Mouse (Mus musculus) heart, embryonic 15.5 days (tissue): ENCODE measurements at regions not wholly inside any gene's neighbourhood (a gene's known extent, or its start where the extent isn't known, plus 50 kb on each side); places are given as distances from the start of the nearest gene placed in this dataset.
A peak's percentile ranks its signal among the peaks of the same experiment; 100 is the strongest.

ENCODE experiments used
- ATAC-seq: fragments of 200-750 bp; cut with Nextera tagmentation; replicated peaks from 2 replicates; pipeline ENCODE4 v1.8.0; 2017; ENCODE audit warnings: low read depth, moderate TSS enrichment; ENCODE audit not compliant: insufficient number of reproducible peaks, insufficient read depth, low FRiP score
- H3K27ac ChIP-seq: fragments of 300-500 bp; sonication (generic); 2 replicates; pipeline ENCODE4 v1.5.1; 2015; ENCODE audit warnings: mild to moderate bottlenecking, inconsistent platforms
- H3K27me3 ChIP-seq: fragments of 300-500 bp; sonication (generic); 2 replicates; pipeline ENCODE4 v1.6.1; 2015; ENCODE audit warnings: inconsistent platforms
- H3K36me3 ChIP-seq: fragments of 300-500 bp; sonication (generic); 2 replicates; pipeline ENCODE4 v1.6.1; 2015; ENCODE audit warnings: mild to moderate bottlenecking, inconsistent platforms
- H3K4me1 ChIP-seq: fragments of 300-500 bp; sonication (generic); replicated peaks from 2 replicates; pipeline ENCODE4 v1.6.1; 2015; ENCODE audit warnings: inconsistent platforms
- H3K4me2 ChIP-seq: fragments of 300-500 bp; sonication (generic); 2 replicates; pipeline ENCODE4 v1.6.1; 2015; ENCODE audit warnings: inconsistent platforms, mild to moderate bottlenecking, moderate library complexity
- H3K4me3 ChIP-seq: fragments of 300-500 bp; sonication (generic); 2 replicates; pipeline ENCODE4 v1.5.1; 2015; ENCODE audit warnings: mild to moderate bottlenecking, inconsistent platforms
- H3K9ac ChIP-seq: fragments of 300-500 bp; sonication (generic); 2 replicates; pipeline ENCODE4 v1.6.1; 2015; ENCODE audit warnings: mild to moderate bottlenecking, inconsistent platforms
- H3K9me3 ChIP-seq: fragments of 300-500 bp; sonication (generic); replicated peaks from 2 replicates; pipeline ENCODE4 v1.6.1; 2016; ENCODE audit warnings: inconsistent platforms
- WGBS: fragments of 180-500 bp; shearing (Covaris S2); methylation state at CpG from one replicate; pipeline ENCODE4 v1.1.7; 2015; ENCODE audit warnings: mixed read lengths; 5-methylcytosine and 5-hydroxymethylcytosine counted together

- H3K4me2 ChIP-seq, result no peak overlapping the region
- H3K27me3 ChIP-seq, result no peaks in the 10 kb centered on the region
- 8% methylated on average over 1 of the region's 1 CpGs for WGBS
Measured at GRCm38 (mm10) chr16:69515122-69515521, 348.4 kb downstream of the Speer2 start.

GRCm38 (mm10) chr16:69477317-69477716 lies 386.2 kb downstream of the Speer2 start:
- no peaks in the 10 kb centered on the region for H3K4me1 ChIP-seq
- WGBS, result 68% methylated on average over 4 of the region's 4 CpGs

More at GRCm38 (mm10) chr16:69515122-69515521, 348.4 kb downstream of the Speer2 start:
- no peak for ATAC-seq
- H3K4me1 ChIP-seq, result no peaks in the 10 kb centered on the region
- H3K9ac ChIP-seq, result no peak overlapping the region
- no peak overlapping the region for H3K4me3 ChIP-seq
- H3K36me3 ChIP-seq, result no peaks in the 10 kb centered on the region
- no peak overlapping the region for H3K27ac ChIP-seq
- no peaks in the 10 kb centered on the region for H3K9me3 ChIP-seq

GRCm38 (mm10) chr16:69469024-69469780 lies 394.3 kb downstream of the Speer2 start:
- H3K9me3 ChIP-seq, result no peaks in the 10 kb centered on the region
- H3K27ac ChIP-seq, result no peak overlapping the region
- H3K27me3 ChIP-seq, result no peaks in the 10 kb centered on the region
- H3K4me3 ChIP-seq, result no peak overlapping the region
- peak overlapping the region; percentile 39; the same call in 1 of the 2 replicates for H3K4me2 ChIP-seq
- H3K9ac ChIP-seq, result no peak overlapping the region
- no peaks in the 10 kb centered on the region for H3K36me3 ChIP-seq
- no peak for ATAC-seq
- no peaks in the 10 kb centered on the region for H3K4me1 ChIP-seq
- WGBS, result 43% methylated on average over 9 of the region's 9 CpGs

More at GRCm38 (mm10) chr16:69477317-69477716, 386.2 kb downstream of the Speer2 start:
- no peaks in the 10 kb centered on the region for H3K9me3 ChIP-seq
- no peak overlapping the region for H3K9ac ChIP-seq
- no peak overlapping the region for H3K4me2 ChIP-seq
- no peak for ATAC-seq
- H3K27me3 ChIP-seq, result no peaks in the 10 kb centered on the region
- H3K36me3 ChIP-seq, result no peaks in the 10 kb centered on the region
- no peak overlapping the region for H3K4me3 ChIP-seq
- H3K27ac ChIP-seq, result no peak overlapping the region

GRCm38 (mm10) chr16:69459171-69459570 lies 404.4 kb downstream of the Speer2 start:
- no peaks in the 10 kb centered on the region for H3K9me3 ChIP-seq
- H3K9ac ChIP-seq, result no peak overlapping the region
- H3K4me2 ChIP-seq, result no peak overlapping the region
- WGBS, result 66% methylated on average over 2 of the region's 2 CpGs
- H3K27me3 ChIP-seq, result no peaks in the 10 kb centered on the region
- ATAC-seq, result no peak
- H3K4me3 ChIP-seq, result no peak overlapping the region
- no peaks in the 10 kb centered on the region for H3K4me1 ChIP-seq
- no peaks in the 10 kb centered on the region for H3K36me3 ChIP-seq
- H3K27ac ChIP-seq, result no peak overlapping the region

GRCm38 (mm10) chr16:69424661-69425634 lies 438.6 kb downstream of the Speer2 start:
- Histone ChIP-seq H3K27ac (no peak overlapping the region), H3K4me1 (no peaks in the 10 kb centered on the region), H3K4me2 (no peak overlapping the region), H3K36me3 (no peaks in the 10 kb centered on the region), H3K27me3 (no peaks in the 10 kb centered on the region), H3K9ac (no peak overlapping the region), H3K9me3 (no peaks in the 10 kb centered on the region), H3K4me3 (no peak overlapping the region)
- no peak for ATAC-seq
- 71% methylated on average over 12 of the region's 12 CpGs for WGBS
